Mouse (Mus musculus) bone marrow macrophage, adult 2 months (primary cell): ENCODE results near the gene Yif1a.

Source experiments
- CTCF ChIP-seq: IDR thresholded peaks from 2 replicates; pipeline ENCODE4 v1.5.1; 2012; ENCODE audit warnings: low read depth, mild to moderate bottlenecking, low read length, moderate library complexity
- POLR2A ChIP-seq: IDR thresholded peaks from 2 replicates; pipeline ENCODE4 v1.6.1; 2012; ENCODE audit warnings: mild to moderate bottlenecking, low read depth, low read length, borderline replicate concordance

GRCm38 (mm10) chr19:5124055-5124614 is 35.8 kb downstream of the Yif1a start:
- TF ChIP-seq POLR2A = no peak
- no peak for TF ChIP-seq CTCF
